18 mouse cellular contexts compared by ENCODE assay signal in genomic region chr7:83703046-83703775, GRCm38 (mm10). TPM values are rescaled to one million over a fixed set of nuclear protein-coding genes. Genes with fewer than 3 reads are reported as not detected.
DNase-seq lines count a peak whose midpoint lies in the region; ATAC-seq lines count a peak whose summit lies in the region.
"Had no signal": no experiment of that assay in that cellular context is flagged by ENCODE, and none has a peak within 500 bp of the region (broad histone marks: within the 10 kb centered on the region; RNA-seq: fewer than 3 reads in every experiment).

No protein-coding gene starts in this region.

- no peak for DNase-seq in hindbrain, embryonic 10.5 days (ENCODE audit: low spot score)
- DNase-seq in embryo, embryonic 10.5 days (ENCODE audit: low spot score) = peak; percentile 50
- DNase-seq in embryo, embryonic 9.5 days (ENCODE audit: extremely low spot score) = peak; percentile 19
- DNase-seq in forelimb bud, embryonic 11.5 days (ENCODE audit: low read depth, low spot score) = peak; percentile 70
- no peak for DNase-seq in adrenal gland, adult (ENCODE audit: inconsistent age in 2 of 2, low spot score in 1 of 2)
- no peak for DNase-seq in thymus, adult 18-20 months
- DNase-seq: adrenal gland, adult 2 months; cerebellum, postnatal 10 days; gastrocnemius, postnatal 14 days; kidney, postnatal 36 days; right cerebral cortex, postnatal 25 days had no signal

- 0 out of 2 replicates have a peak overlapping the region, but pooled peaks have one; percentile 23 for H3K27ac ChIP-seq in hindbrain, embryonic 10.5 days
- H3K27ac ChIP-seq in hindbrain, embryonic 16.5 days (ENCODE audit: low read depth, low read length) = no peak overlapping the region
- H3K27ac ChIP-seq: forebrain, embryonic 12.5 days; hindbrain, embryonic 13.5 days; intestine, embryonic 15.5 days; liver, embryonic 14.5 days; macrophage; midbrain, embryonic 12.5 days had no signal

- 72% methylated on average over 9 of the region's 9 CpGs for WGBS in hindbrain, embryonic 10.5 days
- WGBS in hindbrain, embryonic 16.5 days = 74% methylated on average over 9 of the region's 9 CpGs

- no peaks in the 10 kb centered on the region for H3K9me3 ChIP-seq in hindbrain, embryonic 10.5 days
- no peaks in the 10 kb centered on the region for H3K9me3 ChIP-seq in hindbrain, embryonic 16.5 days (ENCODE audit: control insufficient read depth, low read length)
- H3K9me3 ChIP-seq: forebrain, embryonic 12.5 days; hindbrain, embryonic 13.5 days; intestine, embryonic 15.5 days; midbrain, embryonic 12.5 days had no signal

- H3K9ac ChIP-seq in hindbrain, embryonic 16.5 days (ENCODE audit: low read depth, low read length) = no peak overlapping the region
- H3K9ac ChIP-seq: forebrain, embryonic 12.5 days; hindbrain, embryonic 13.5 days; intestine, embryonic 15.5 days; liver, embryonic 14.5 days; midbrain, embryonic 12.5 days had no signal

- no peak overlapping the region for H3K4me2 ChIP-seq in hindbrain, embryonic 16.5 days (ENCODE audit: low read length)
- H3K4me2 ChIP-seq: forebrain, embryonic 12.5 days; hindbrain, embryonic 13.5 days; intestine, embryonic 15.5 days; midbrain, embryonic 12.5 days had no signal

- peaks cover 8% of the 10 kb centered on the region; the same call in 1 of the 2 replicates for H3K4me1 ChIP-seq in hindbrain, embryonic 10.5 days (replicated peaks)
- H3K4me1 ChIP-seq in hindbrain, embryonic 16.5 days (ENCODE audit: control insufficient read depth, insufficient read depth, low read depth, low read length) = no peaks in the 10 kb centered on the region
- H3K4me1 ChIP-seq: hindbrain, embryonic 13.5 days; intestine, embryonic 15.5 days; midbrain, embryonic 12.5 days had no signal

- H3K4me3 ChIP-seq in hindbrain, embryonic 10.5 days = no peak overlapping the region
- no peak overlapping the region for H3K4me3 ChIP-seq in hindbrain, embryonic 16.5 days (ENCODE audit: low read length)
- H3K4me3 ChIP-seq: forebrain, embryonic 12.5 days; hindbrain, embryonic 13.5 days; intestine, embryonic 15.5 days; midbrain, embryonic 12.5 days had no signal

- ATAC-seq in hindbrain, embryonic 16.5 days = no peak
- ATAC-seq: intestine, embryonic 15.5 days had no signal

- H3K36me3 ChIP-seq in hindbrain, embryonic 10.5 days = no peaks in the 10 kb centered on the region
- no peaks in the 10 kb centered on the region for H3K36me3 ChIP-seq in hindbrain, embryonic 16.5 days (ENCODE audit: control insufficient read depth, insufficient read depth, low read length)
- H3K36me3 ChIP-seq: forebrain, embryonic 12.5 days; hindbrain, embryonic 13.5 days; intestine, embryonic 15.5 days; midbrain, embryonic 12.5 days had no signal

- H3K27me3 ChIP-seq in hindbrain, embryonic 10.5 days (ENCODE audit: insufficient read depth, poor library complexity, severe bottlenecking) = no peaks in the 10 kb centered on the region
- H3K27me3 ChIP-seq in hindbrain, embryonic 16.5 days (replicated peaks; ENCODE audit: control insufficient read depth, insufficient read depth, low read length) = no peaks in the 10 kb centered on the region
- H3K27me3 ChIP-seq: forebrain, embryonic 12.5 days; hindbrain, embryonic 13.5 days; intestine, embryonic 15.5 days; midbrain, embryonic 12.5 days had no signal

RNA-seq across cellular contexts. Expression of gene Il16, which starts 42.3 kb away (rescaled TPM):
- polyA plus RNA-seq in hindbrain, embryonic 10.5 days (2016; fragmentation: Nextera tagmentation; extraction: Ambion mirVana) = 1.1 TPM in 2 replicates
- 1.1 and 1.2 TPM in 2 replicates for polyA plus RNA-seq in hindbrain, embryonic 16.5 days (2015; fragmentation: Nextera tagmentation; extraction: Ambion mirVana)

Comparison
In these comparisons a context has a peak if more than half of its experiments do, and no peak if none do; other contexts are left out.
1. DNase-seq: peak in embryo, embryonic 10.5 days (single experiment), embryo, embryonic 9.5 days (single experiment) and forelimb bud, embryonic 11.5 days (single experiment); none in hindbrain, embryonic 10.5 days (single experiment), adrenal gland, adult (0 of 2) and thymus, adult 18-20 months (0 of 2).